Mouse (Mus musculus) stomach, embryonic 16.5 days (tissue): ENCODE data around the gene Arid3a. TPM values are rescaled to one million over a fixed set of nuclear protein-coding genes. Genes with fewer than 3 reads are reported as not detected.
A peak's percentile ranks its signal among the peaks of the same experiment; 100 is the strongest.

ENCODE experiments used
- ATAC-seq: fragments of 200-750 bp; cut with Nextera tagmentation; 2 replicates; pipeline ENCODE4 v1.8.0; 2017; ENCODE audit warnings: moderate number of reproducible peaks, moderate TSS enrichment; ENCODE audit not compliant: insufficient read depth, low FRiP score
- H3K27ac ChIP-seq: fragments of 300-500 bp; sonication (generic); 2 replicates; pipeline ENCODE4 v1.5.1; 2014; ENCODE audit warnings: low read length
- H3K27me3 ChIP-seq: fragments of 300-500 bp; sonication (generic); 2 replicates; pipeline ENCODE4 v1.6.1; 2014; ENCODE audit warnings: low read length, control low read depth, mixed read lengths; ENCODE audit not compliant: control insufficient read depth, insufficient read depth
- H3K36me3 ChIP-seq: fragments of 300-500 bp; sonication (generic); 2 replicates; pipeline ENCODE4 v1.6.1; 2014; ENCODE audit warnings: low read length; ENCODE audit not compliant: control insufficient read depth, insufficient read depth
- H3K4me1 ChIP-seq: fragments of 300-500 bp; sonication (generic); 2 replicates; pipeline ENCODE4 v1.6.1; 2014; ENCODE audit warnings: low read length, control low read depth, mixed read lengths; ENCODE audit not compliant: control insufficient read depth, insufficient read depth
- H3K4me2 ChIP-seq: fragments of 300-500 bp; sonication (generic); 2 replicates; pipeline ENCODE4 v1.6.1; 2014; ENCODE audit warnings: low read depth, low read length, mixed read lengths
- H3K4me3 ChIP-seq: fragments of 300-500 bp; sonication (generic); replicated peaks from 2 replicates; pipeline ENCODE4 v1.5.1; 2014; ENCODE audit warnings: mild to moderate bottlenecking, low read length
- H3K9ac ChIP-seq: fragments of 300-500 bp; sonication (generic); 2 replicates; pipeline ENCODE4 v1.6.1; 2014; ENCODE audit warnings: low read length
- H3K9me3 ChIP-seq: fragments of 300-500 bp; sonication (generic); replicated peaks from 2 replicates; pipeline ENCODE4 v1.6.1; 2016; ENCODE audit warnings: low read length, control low read depth; ENCODE audit not compliant: control insufficient read depth
- WGBS: fragments of 180-500 bp; shearing (Covaris S2); extraction: QIAGEN DNeasy Blood & Tissue Kit; methylation state at CpG from one replicate; pipeline ENCODE4 v1.1.7; 2014; 5-methylcytosine and 5-hydroxymethylcytosine counted together
- polyA plus RNA-seq: library from polyadenylated mRNA; unstranded; fragments of >200 nt; fragmentation: Nextera tagmentation; extraction: Ambion mirVana; gene quantifications from 2 replicates; pipeline ENCODE4 v1.2.1, GENCODE M21; 2015

Gene Arid3a
- polyA plus RNA-seq, 1 experiment from 2014 or later, result 5.2 TPM

GRCm38 (mm10) chr10:79997819-79998218 is 71.0 kb downstream of the Arid3a start:
- Histone ChIP-seq H3K27ac (peak overlapping the region; percentile 63; the same call in 1 of the 2 replicates), H3K9me3 (no peaks in the 10 kb centered on the region)

GRCm38 (mm10) chr10:80001945-80002344 is 75.1 kb downstream of the Arid3a start:
- Histone ChIP-seq H3K4me2 (no peak overlapping the region), H3K9ac (no peak overlapping the region)

More at GRCm38 (mm10) chr10:79997819-79998218, 71.0 kb downstream of the Arid3a start:
- WGBS, result 10% methylated on average over 15 of the region's 15 CpGs
- H3K9ac ChIP-seq, result peak overlapping the region; percentile 29; the same call in 1 of the 2 replicates
- peaks cover 14% of the 10 kb centered on the region for H3K4me1 ChIP-seq
- peak overlapping the region; percentile 88 for H3K4me2 ChIP-seq
- no peaks in the 10 kb centered on the region for H3K27me3 ChIP-seq
- ATAC-seq, result no peak
- peak overlapping the region; percentile 50 for H3K4me3 ChIP-seq
- H3K36me3 ChIP-seq, result peaks cover 9% of the 10 kb centered on the region

GRCm38 (mm10) chr10:80002829-80003228 is 76.0 kb downstream of the Arid3a start:
- WGBS, result 37% methylated on average over 21 of the region's 21 CpGs
- Histone ChIP-seq H3K9ac (peak overlapping the region; percentile 41), H3K4me3 (no peak overlapping the region), H3K27me3 (no peaks in the 10 kb centered on the region), H3K27ac (no peak overlapping the region), H3K36me3 (no peaks in the 10 kb centered on the region), H3K9me3 (no peaks in the 10 kb centered on the region), H3K4me2 (no peak overlapping the region), H3K4me1 (peaks cover 19% of the 10 kb centered on the region)
- ATAC-seq, result no peak

More at GRCm38 (mm10) chr10:80001945-80002344, 75.1 kb downstream of the Arid3a start:
- peak; percentile 35; the same call in 1 of the 2 replicates for ATAC-seq
- Histone ChIP-seq H3K27ac (peak overlapping the region; percentile 35), H3K36me3 (no peaks in the 10 kb centered on the region), H3K4me3 (no peak overlapping the region), H3K9me3 (no peaks in the 10 kb centered on the region), H3K4me1 (peaks cover 24% of the 10 kb centered on the region), H3K27me3 (no peaks in the 10 kb centered on the region)
- 57% methylated on average over 9 of the region's 9 CpGs for WGBS

- 63% methylated on average over 9 of the region's 9 CpGs for WGBS
- Histone ChIP-seq H3K4me2 (no peak overlapping the region), H3K9ac (peak overlapping the region; percentile 41; the same call in 1 of the 2 replicates), H3K36me3 (no peaks in the 10 kb centered on the region), H3K27ac (peak overlapping the region; percentile 43; the same call in 1 of the 2 replicates), H3K9me3 (no peaks in the 10 kb centered on the region), H3K4me3 (no peak overlapping the region), H3K4me1 (peaks cover 14% of the 10 kb centered on the region), H3K27me3 (no peaks in the 10 kb centered on the region)
- no peak for ATAC-seq
Measured at GRCm38 (mm10) chr10:80003374-80004232, 76.8 kb downstream of the Arid3a start.

- no peak for ATAC-seq
- Histone ChIP-seq H3K4me2 (no peak overlapping the region), H3K36me3 (no peaks in the 10 kb centered on the region), H3K4me3 (no peak overlapping the region), H3K27me3 (no peaks in the 10 kb centered on the region), H3K9ac (no peak overlapping the region), H3K27ac (no peak overlapping the region), H3K4me1 (peaks cover 14% of the 10 kb centered on the region), H3K9me3 (no peaks in the 10 kb centered on the region)
- WGBS, result 85% methylated on average over 8 of the region's 8 CpGs
Measured at GRCm38 (mm10) chr10:80004233-80004705, 77.4 kb downstream of the Arid3a start.

Other genes starting within 250 kb of the Arid3a start
- 84.6 and 86.3 TPM in 2 replicates for gene Cdc34, start 244.8 kb upstream of the Arid3a start, polyA plus RNA-seq
- gene Gzmm, start 238.0 kb upstream of the Arid3a start, polyA plus RNA-seq, result 0.31 and 0.44 TPM in 2 replicates
- 983 and 1,041 TPM in 2 replicates for gene Bsg, start 222.6 kb upstream of the Arid3a start, polyA plus RNA-seq
- gene Hcn2, start 210.4 kb upstream of the Arid3a start, polyA plus RNA-seq, result not detected in 2 replicates
- 33.3 and 40.9 TPM in 2 replicates for gene Polrmt, start 180.5 kb upstream of the Arid3a start, polyA plus RNA-seq
- gene Fgf22, start 172.0 kb upstream of the Arid3a start, polyA plus RNA-seq, result 0.37 and 0.50 TPM in 2 replicates
- gene Rnf126, start 160.1 kb upstream of the Arid3a start, polyA plus RNA-seq, result 29.9 and 34.8 TPM in 2 replicates
- 18.1 and 23.1 TPM in 2 replicates for gene Fstl3, start 149.8 kb upstream of the Arid3a start, polyA plus RNA-seq
- gene Prss57, start 136.1 kb upstream of the Arid3a start, polyA plus RNA-seq, result 0.55 and 0.72 TPM in 2 replicates
- 56.8 and 58.0 TPM in 2 replicates for gene Palm, start 133.5 kb upstream of the Arid3a start, polyA plus RNA-seq
- 50.6 and 62.3 TPM in 2 replicates for gene Misp, start 106.1 kb upstream of the Arid3a start, polyA plus RNA-seq
- 268 and 308 TPM in 2 replicates for gene Ptbp1, start 72.6 kb upstream of the Arid3a start, polyA plus RNA-seq
- 4.1 and 7.2 TPM in 2 replicates for gene Prtn3, start 52.6 kb upstream of the Arid3a start, polyA plus RNA-seq
- 28.7 and 29.1 TPM in 2 replicates for gene Plppr3, start 52.4 kb upstream of the Arid3a start, polyA plus RNA-seq
- 6.3 and 9.8 TPM in 2 replicates for gene Elane, start 40.8 kb upstream of the Arid3a start, polyA plus RNA-seq
- not detected in 2 replicates for gene Cfd, start 36.2 kb upstream of the Arid3a start, polyA plus RNA-seq
- 39.6 and 42.3 TPM in 2 replicates for gene Med16, start 18.1 kb upstream of the Arid3a start, polyA plus RNA-seq
- 4.1 TPM in 1 of 2 replicates, not detected in the other for gene Gm26602, start 16.2 kb upstream of the Arid3a start, polyA plus RNA-seq
- gene Kiss1r, start 10.1 kb upstream of the Arid3a start, polyA plus RNA-seq, result 0.89 and 0.97 TPM in 2 replicates
- 160 and 176 TPM in 2 replicates for gene R3hdm4, start 5.8 kb upstream of the Arid3a start, polyA plus RNA-seq
- gene Wdr18, start 33.1 kb downstream of the Arid3a start, polyA plus RNA-seq, result 76.7 and 86.9 TPM in 2 replicates
- gene Grin3b, start 43.7 kb downstream of the Arid3a start, polyA plus RNA-seq, result 0.21 and 0.45 TPM in 2 replicates
- 5.6 TPM in 2 replicates for gene Tmem259, start 57.3 kb downstream of the Arid3a start, polyA plus RNA-seq
- gene Cnn2, start 61.5 kb downstream of the Arid3a start, polyA plus RNA-seq, result 333 and 334 TPM in 2 replicates
- gene Abca7, start 69.5 kb downstream of the Arid3a start, polyA plus RNA-seq, result 6.3 and 7.4 TPM in 2 replicates
- gene Arhgap45, start 89.6 kb downstream of the Arid3a start, polyA plus RNA-seq, result 7.8 and 9.7 TPM in 2 replicates
- gene Polr2e, start 112.8 kb downstream of the Arid3a start, polyA plus RNA-seq, result 174 and 180 TPM in 2 replicates
- gene Gpx4, start 120.1 kb downstream of the Arid3a start, polyA plus RNA-seq, result 445 and 507 TPM in 2 replicates
- gene Sbno2, start 178.5 kb downstream of the Arid3a start, polyA plus RNA-seq, result 17.2 and 19.0 TPM in 2 replicates
- 14.5 and 14.8 TPM in 2 replicates for gene Stk11, start 188.8 kb downstream of the Arid3a start, polyA plus RNA-seq
- 536 and 594 TPM in 2 replicates for gene Atp5d, start 211.6 kb downstream of the Arid3a start, polyA plus RNA-seq
- gene Cbarp, start 213.8 kb downstream of the Arid3a start, polyA plus RNA-seq, result 3.1 and 3.9 TPM in 2 replicates
- gene Midn, start 221.2 kb downstream of the Arid3a start, polyA plus RNA-seq, result 7.8 and 9.8 TPM in 2 replicates
- 69.8 and 80.8 TPM in 2 replicates for gene Cirbp, start 238.9 kb downstream of the Arid3a start, polyA plus RNA-seq
- 16.4 and 16.6 TPM in 2 replicates for gene 1600002K03Rik, start 245.9 kb downstream of the Arid3a start, polyA plus RNA-seq